ENCODE assay signal across 8 mouse cellular contexts in genomic region chr17:63803599-63803998, GRCm38 (mm10). TPM values are rescaled to one million over a fixed set of nuclear protein-coding genes. Genes with fewer than 3 reads are reported as not detected.
DNase-seq lines count a peak whose midpoint lies in the region; ATAC-seq and TF ChIP-seq lines count a peak whose summit lies in the region.

No protein-coding gene starts in this region.

- no peak overlapping the region for H3K27ac ChIP-seq in midbrain, embryonic 11.5 days (ENCODE audit: low read depth, low read length)
- no peak overlapping the region for H3K27ac ChIP-seq in midbrain, embryonic 15.5 days

- no peaks in the 10 kb centered on the region for H3K36me3 ChIP-seq in midbrain, embryonic 11.5 days (ENCODE audit: control insufficient read depth, insufficient read depth, low read length)
- H3K36me3 ChIP-seq in midbrain, embryonic 15.5 days (replicated peaks), result no peaks in the 10 kb centered on the region

- H3K9ac ChIP-seq in midbrain, embryonic 11.5 days (ENCODE audit: low read length), result no peak overlapping the region
- H3K9ac ChIP-seq in midbrain, embryonic 15.5 days, result no peak overlapping the region

- TF ChIP-seq CTCF in lung, adult 2 months (IDR thresholded peaks at IDR 0.05; ENCODE audit: insufficient read depth, low read length), result peak; percentile 94

- H3K9me3 ChIP-seq in midbrain, embryonic 11.5 days (ENCODE audit: control insufficient read depth, low read length), result no peaks in the 10 kb centered on the region
- H3K9me3 ChIP-seq in midbrain, embryonic 15.5 days, result no peaks in the 10 kb centered on the region

- 29% methylated on average over 11 of the region's 11 CpGs for WGBS in midbrain, embryonic 11.5 days
- 33% methylated on average over 11 of the region's 11 CpGs for WGBS in midbrain, embryonic 15.5 days
- WGBS in lung, adult 2 months, result 25% methylated on average over 11 of the region's 11 CpGs

- ATAC-seq in midbrain, embryonic 11.5 days (ENCODE audit: low FRiP score), result no peak
- no peak for ATAC-seq in midbrain, embryonic 15.5 days (replicated peaks)
- no peak for ATAC-seq in inflammation-experienced regulatory T-cells, adult 6 months

- DNase-seq in midbrain, embryonic 11.5 days (ENCODE audit: low spot score, missing footprints), result peak; percentile 97
- peak; percentile 53 for DNase-seq in c-Kit-positive CD71-negative TER-119-negative erythroid progenitor cells, embryonic 14.5 days (ENCODE audit: low read depth)
- DNase-seq in frontal cortex, postnatal 25 days (ENCODE audit: low spot score in 2 of 2), result peak; percentile 62 to 72
- DNase-seq in kidney, postnatal 4 days, result peak; percentile 87
- DNase-seq in lung, adult 2 months, result peak; percentile 62
- peak; percentile 26 to 52 for DNase-seq in right cerebral cortex, postnatal 36 days (ENCODE audit: low spot score in 2 of 2)

- no peaks in the 10 kb centered on the region for H3K27me3 ChIP-seq in midbrain, embryonic 11.5 days (ENCODE audit: control insufficient read depth, insufficient read depth, low read length)
- H3K27me3 ChIP-seq in midbrain, embryonic 15.5 days (replicated peaks), result no peaks in the 10 kb centered on the region

- no peak overlapping the region for H3K4me3 ChIP-seq in midbrain, embryonic 11.5 days (ENCODE audit: low read depth, low read length)
- no peak overlapping the region for H3K4me3 ChIP-seq in midbrain, embryonic 15.5 days
- H3K4me3 ChIP-seq in lung, adult 2 months (replicated peaks; ENCODE audit: extremely low read depth, low read depth, low read length), result no peak overlapping the region

- no peak for TF ChIP-seq POLR2A in lung, adult 2 months (IDR thresholded peaks at IDR 0.05; ENCODE audit: borderline replicate concordance, extremely low read depth, low read depth, low read length)

- H3K4me2 ChIP-seq in midbrain, embryonic 11.5 days, result no peak overlapping the region
- no peak overlapping the region for H3K4me2 ChIP-seq in midbrain, embryonic 15.5 days

- no peaks in the 10 kb centered on the region for H3K4me1 ChIP-seq in midbrain, embryonic 11.5 days (ENCODE audit: control insufficient read depth, insufficient read depth, low read length)
- peaks cover 6% of the 10 kb centered on the region; the same call in 1 of the 2 replicates for H3K4me1 ChIP-seq in midbrain, embryonic 15.5 days
- no peaks in the 10 kb centered on the region for H3K4me1 ChIP-seq in lung, adult 2 months (ENCODE audit: control insufficient read depth, insufficient read depth, low read length)

RNA-seq across cellular contexts. Expression of gene Fer, which starts 59.3 kb away (rescaled TPM):
- 33.2 and 34.5 TPM in 2 replicates for polyA plus RNA-seq in midbrain, embryonic 11.5 days (2014; fragmentation: Nextera tagmentation; extraction: Ambion mirVana)
- 34.6 and 38.3 TPM in 2 replicates for polyA plus RNA-seq in midbrain, embryonic 15.5 days (2015; fragmentation: Nextera tagmentation; extraction: Ambion mirVana)
- polyA plus RNA-seq in lung, adult 2 months (2012; rRNA removed), result 2.0 and 4.3 TPM in 2 replicates
- polyA plus RNA-seq in inflammation-experienced regulatory T-cells, adult 6 months (2017; shearing (Covaris generic)), result under 1 TPM in 1 of 3 experiments, not detected in 2; 0.91 TPM

RNA-seq across cellular contexts. Expression of gene A930002H24Rik, which starts 60.0 kb away (rescaled TPM):
- polyA plus RNA-seq in midbrain, embryonic 11.5 days (2014; fragmentation: Nextera tagmentation; extraction: Ambion mirVana), result 3.1 TPM in 2 replicates
- 1.7 and 2.5 TPM in 2 replicates for polyA plus RNA-seq in midbrain, embryonic 15.5 days (2015; fragmentation: Nextera tagmentation; extraction: Ambion mirVana)
- polyA plus RNA-seq in lung, adult 2 months (2012; rRNA removed), result 2.0 and 2.5 TPM in 2 replicates
- not detected for polyA plus RNA-seq in inflammation-experienced regulatory T-cells, adult 6 months (2017; shearing (Covaris generic))

Comparison
In these comparisons a context has a peak if more than half of its experiments do, and no peak if none do; other contexts are left out.
1. DNase-seq: peak in every context shown above with its lines; median percentile 97 in midbrain, embryonic 11.5 days; 87 in kidney, postnatal 4 days; 67 in frontal cortex, postnatal 25 days; 62 in lung, adult 2 months; 53 in c-Kit-positive CD71-negative TER-119-negative erythroid progenitor cells, embryonic 14.5 days; 39 in right cerebral cortex, postnatal 36 days.